Mouse (Mus musculus): Measurements from ENCODE around the gene Tnk2.

DNA sequence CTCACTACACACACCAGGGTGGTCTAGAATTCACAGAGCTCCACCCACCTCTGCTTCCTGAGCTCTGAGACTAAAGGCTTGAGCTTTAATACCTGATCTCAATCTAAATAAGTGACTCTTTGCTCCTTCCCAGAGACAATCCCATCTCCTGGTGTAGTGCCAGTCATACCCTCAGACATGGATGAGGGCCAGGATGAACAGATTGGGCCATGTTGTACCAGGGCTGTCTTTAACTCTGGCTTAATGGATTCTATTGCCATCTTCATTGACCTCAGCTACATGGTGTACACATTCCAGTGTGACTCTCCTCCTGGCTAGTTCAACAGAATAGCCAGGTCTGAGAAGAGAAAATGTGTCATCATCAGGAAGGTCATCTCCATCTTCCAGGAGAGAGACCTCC, 82.8 kb downstream of the Tnk2 start:
- TF ChIP-seq POLR2A (IDR thresholded peaks at IDR 0.05; ENCODE audit: borderline replicate concordance, low read depth, low read length) (no peak), CTCF (IDR thresholded peaks at IDR 0.05; ENCODE audit: low read depth, low read length) (no peak)
